In the genomic region with DNA sequence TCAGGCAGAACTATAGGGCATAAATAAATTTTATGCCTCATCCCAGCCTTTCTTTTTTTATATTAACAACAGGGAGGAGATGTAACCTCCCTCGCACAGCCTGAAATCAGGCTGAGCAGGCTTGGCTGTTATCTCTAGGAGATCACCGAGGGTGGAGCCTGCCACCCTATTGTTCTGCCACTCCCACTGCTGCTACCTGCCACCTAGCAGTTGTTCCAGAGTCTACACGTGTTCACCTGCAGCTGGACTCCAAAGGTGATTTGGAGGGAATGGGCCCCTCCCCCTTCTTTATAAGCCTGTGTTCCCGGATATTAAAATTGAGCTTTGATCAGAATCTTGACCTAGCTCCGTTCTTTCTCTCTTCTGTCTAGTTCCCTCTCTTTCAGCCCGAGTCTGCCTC, we compare ENCODE assay signal across 7 mouse cellular contexts.
A peak's percentile ranks its signal among the peaks of the same experiment; 100 is the strongest.
DNase-seq lines count a peak whose midpoint lies in the region; ATAC-seq and TF ChIP-seq lines count a peak whose summit lies in the region.
"Not testable (repeated sequence)": the region's sequence is repeated elsewhere in the genome, so short reads cannot be mapped to it uniquely, and the experiment has no call there.

No protein-coding gene starts in this region.

- 77% methylated on average over 6 of the region's 6 CpGs for WGBS in intestine, embryonic 15.5 days
- 73% methylated on average over 6 of the region's 6 CpGs for WGBS in intestine, embryonic 16.5 days
- 62% methylated on average over 6 of the region's 6 CpGs for WGBS in intestine, postnatal 0 days
- 33% methylated on average over 6 of the region's 6 CpGs for WGBS in large intestine, adult 2 months
- 23% methylated on average over 6 of the region's 6 CpGs for WGBS in small intestine, adult 2 months

- not testable (repeated sequence) for H3K4me1 ChIP-seq in intestine, embryonic 15.5 days (replicated peaks); intestine, embryonic 16.5 days (ENCODE audit: control insufficient read depth, insufficient read depth, low read length); intestine, postnatal 0 days (replicated peaks; ENCODE audit: control insufficient read depth, insufficient read depth, low read length); small intestine, adult 2 months (ENCODE audit: control insufficient read depth, insufficient read depth, insufficient read length, low read length)

- TF ChIP-seq POLR2A in small intestine, adult 2 months (IDR thresholded peaks at IDR 0.05; ENCODE audit: low read depth, low read length), result not testable (repeated sequence)

- H3K27me3 ChIP-seq in intestine, embryonic 15.5 days (replicated peaks); intestine, embryonic 16.5 days (replicated peaks; ENCODE audit: control insufficient read depth, insufficient read depth, low read length); intestine, postnatal 0 days (replicated peaks; ENCODE audit: control insufficient read depth, insufficient read depth, low read length); small intestine, adult 2 months (ENCODE audit: control insufficient read depth, insufficient read depth, low read length): not testable (repeated sequence)

- not testable (repeated sequence) for H3K4me2 ChIP-seq in intestine, embryonic 15.5 days (replicated peaks); intestine, embryonic 16.5 days (ENCODE audit: low read depth, low read length); intestine, postnatal 0 days (replicated peaks; ENCODE audit: low read depth)

- not testable (repeated sequence) for H3K9me3 ChIP-seq in intestine, embryonic 15.5 days; intestine, embryonic 16.5 days (ENCODE audit: control insufficient read depth, low read length); intestine, postnatal 0 days (ENCODE audit: control insufficient read depth)

- H3K9ac ChIP-seq in intestine, embryonic 15.5 days; intestine, embryonic 16.5 days (ENCODE audit: low read depth, low read length); intestine, postnatal 0 days (ENCODE audit: low read depth, low read length): not testable (repeated sequence)

- peak; percentile 67 for DNase-seq in heart, adult 11 months
- DNase-seq in large intestine, adult 2 months (ENCODE audit: low read depth, low spot score), result peak; percentile 44
- peak; percentile 6 for DNase-seq in urinary bladder, postnatal 14 days (ENCODE audit: low spot score)

- not testable (repeated sequence) for H3K27ac ChIP-seq in intestine, embryonic 15.5 days; intestine, embryonic 16.5 days (ENCODE audit: low read length); intestine, postnatal 0 days (ENCODE audit: low read depth, low read length)
- H3K27ac ChIP-seq in small intestine, adult 2 months (ENCODE audit: insufficient read depth, low read depth, low read length), result 0 out of 2 replicates have a peak overlapping the region, but pooled peaks have one; percentile 9

- not testable (repeated sequence) for H3K4me3 ChIP-seq in intestine, embryonic 15.5 days (replicated peaks); intestine, embryonic 16.5 days (ENCODE audit: low read length); intestine, postnatal 0 days (ENCODE audit: low read depth, low read length); small intestine, adult 2 months (ENCODE audit: low read depth, low read length)

- TF ChIP-seq CTCF in intestine, postnatal 0 days (IDR thresholded peaks at IDR 0.05; ENCODE audit: low read depth); small intestine, adult 2 months (IDR thresholded peaks at IDR 0.05; ENCODE audit: extremely low read depth, insufficient read length, insufficient replicate concordance, low read depth, low read length): not testable (repeated sequence)

- peak; percentile 49; the same call in 1 of the 2 replicates for ATAC-seq in intestine, embryonic 15.5 days
- ATAC-seq in intestine, embryonic 16.5 days, result peak; percentile 62
- ATAC-seq in intestine, postnatal 0 days, result peak; percentile 65

- not testable (repeated sequence) for H3K36me3 ChIP-seq in intestine, embryonic 15.5 days; intestine, embryonic 16.5 days (ENCODE audit: control insufficient read depth, insufficient read depth, low read length); intestine, postnatal 0 days (ENCODE audit: control insufficient read depth, insufficient read depth); small intestine, adult 2 months (ENCODE audit: control insufficient read depth, insufficient read depth, low read length)

Comparison
In these comparisons a context has a peak if more than half of its experiments do, and no peak if none do; other contexts are left out.
1. DNase-seq: peak in every context shown above with its lines; median percentile 67 in heart, adult 11 months; 44 in large intestine, adult 2 months; 6 in urinary bladder, postnatal 14 days.